Mouse (Mus musculus): Measurements from ENCODE around the gene Hddc3. TPM values are rescaled to one million over a fixed set of nuclear protein-coding genes. Genes with fewer than 3 reads are reported as not detected.

Hddc3 gene
- 1 to 10 TPM; 7.5 to 8.3 TPM for total RNA-seq (2023)

GRCm38 (mm10) chr7:80342858-80343257 lies at the start of gene Hddc3:
Gene Hddc3 (plus strand): TSS chr7:80343104.

DNA sequence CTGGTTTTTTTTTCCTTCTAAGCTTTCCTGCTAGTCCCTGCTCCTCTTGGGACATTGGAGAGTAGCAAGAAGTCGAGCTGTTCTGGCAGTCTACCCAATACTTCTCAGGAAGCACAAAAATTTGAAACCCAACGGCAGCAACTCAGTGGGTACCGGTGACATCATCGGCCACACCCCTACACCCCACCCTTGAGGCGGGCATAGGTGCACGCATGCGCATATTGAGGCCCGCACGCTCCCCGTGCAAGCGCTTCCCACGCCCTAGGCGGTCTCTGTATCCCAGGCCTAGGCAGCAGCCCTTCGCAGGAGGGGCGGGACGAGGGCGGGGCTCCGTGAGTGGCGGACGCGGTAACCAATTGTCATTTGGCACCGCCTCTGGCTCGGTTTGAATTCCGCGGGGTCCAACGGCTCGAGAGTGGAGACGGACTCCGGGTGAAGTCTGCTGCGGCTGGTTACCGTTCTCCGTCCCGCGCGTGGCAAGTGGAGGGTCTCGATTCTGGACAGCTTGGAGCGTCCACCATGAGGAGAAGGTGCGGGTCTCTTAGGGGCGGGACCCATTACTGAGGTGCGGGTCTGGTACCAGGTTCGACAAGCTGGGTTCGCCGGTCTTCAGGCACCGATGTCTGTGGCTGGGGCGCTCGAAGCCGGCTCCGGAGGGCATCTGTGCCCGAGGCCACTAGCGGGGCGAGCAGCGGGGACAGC lies 48.7 kb upstream of the Hddc3 start, which contains the start of gene Prc1:
Gene Prc1, plus strand, starts transcription at position 389 of the 702 bp plus-strand sequence.

DNA sequence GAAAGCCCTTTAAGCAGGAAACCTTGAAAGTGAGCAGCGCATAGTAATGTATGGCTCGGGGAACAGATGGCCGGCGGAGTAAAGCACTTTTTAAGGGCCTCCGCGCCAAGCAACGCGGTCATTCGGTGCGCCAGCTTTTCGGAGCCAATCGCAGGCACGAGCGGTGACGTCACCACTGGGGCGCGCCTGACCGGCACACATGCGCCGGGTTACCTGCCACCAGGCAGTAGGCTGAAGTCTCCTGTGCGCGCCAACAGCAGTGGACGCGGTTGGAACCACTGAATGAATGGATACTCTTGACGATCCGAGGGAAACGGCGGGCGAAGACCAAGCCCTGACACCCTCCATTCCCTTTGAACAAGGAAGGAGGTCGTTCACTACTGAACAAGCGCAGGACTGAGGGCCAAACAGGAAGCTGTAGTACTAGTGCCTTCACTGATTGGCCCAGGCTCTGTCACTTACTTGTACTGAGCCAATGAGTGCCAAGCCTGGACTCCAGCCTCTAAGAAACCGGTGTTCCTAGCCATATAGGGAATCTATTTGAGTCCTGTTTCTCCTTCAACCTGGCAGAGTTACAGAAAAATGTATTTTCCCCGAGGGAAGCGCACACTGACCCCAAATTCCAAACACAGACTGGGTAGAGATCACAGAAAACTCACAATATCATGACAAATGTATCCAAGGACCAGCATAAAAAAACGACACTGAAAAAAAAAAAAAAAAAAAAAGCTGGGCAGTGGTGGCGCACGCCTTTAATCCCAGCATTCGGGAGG lies 18.7 kb upstream of the Hddc3 start, which contains the start of gene Rccd1:
Gene Rccd1, minus strand, starts transcription at position 412 of the 773 bp plus-strand sequence.

DNA sequence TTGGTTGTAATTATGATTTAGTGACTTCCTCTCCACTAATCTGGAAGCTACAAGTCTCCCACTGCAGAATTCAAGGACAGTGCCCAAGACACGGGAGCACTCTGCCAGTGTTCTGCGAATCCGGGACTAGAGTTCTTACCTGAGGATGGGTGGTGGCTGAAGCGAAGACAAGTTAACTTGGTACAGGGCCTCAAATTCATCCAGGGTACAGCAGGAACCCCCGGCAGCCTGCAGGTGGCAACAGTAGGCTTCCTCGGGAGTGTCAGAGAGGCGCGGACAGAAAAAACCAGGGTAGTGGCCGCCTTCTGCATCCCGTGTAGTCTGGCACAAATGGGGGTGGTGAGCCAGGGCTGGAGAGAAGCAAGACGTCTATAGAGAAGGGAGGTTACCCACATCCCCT lies 2.1 kb upstream of the Hddc3 start, which contains the start of gene Unc45a:
Gene Unc45a, minus strand, starts transcription at position 213 of the 400 bp plus-strand sequence.

GRCm38 (mm10) chr7:80371041-80371751 lies 28.3 kb downstream of the Hddc3 start, which contains the start of gene Man2a2:
Gene Man2a2 (minus strand): TSS chr7:80371375.

GRCm38 (mm10) chr7:80387633-80388543 lies 45.0 kb downstream of the Hddc3 start, which contains the start of gene Fes:
Gene Fes (minus strand): TSS chr7:80387946.

Other genes starting within 250 kb of the Hddc3 start
- gene Idh2, start 227.7 kb upstream of the Hddc3 start, total RNA-seq (2023): 10 to 100 TPM; 38.1 to 41.4 TPM
- 10 to 100 TPM; 49.1 to 50.8 TPM for gene Sema4b, start 156.3 kb upstream of the Hddc3 start, total RNA-seq (2023)
- 10 to 100 TPM; 46.9 to 58.5 TPM for gene Cib1, start 110.3 kb upstream of the Hddc3 start, total RNA-seq (2023)
- 1 to 10 TPM; 6.9 to 8.1 TPM for gene Gdpgp1, start 110.2 kb upstream of the Hddc3 start, total RNA-seq (2023)
- gene Ttll13, start 96.7 kb upstream of the Hddc3 start, total RNA-seq (2023): 1 to 10 TPM in 1 of 2 experiments, under 1 TPM in 1; 0.41 to 1.0 TPM
- 10 to 100 TPM; 21.1 to 21.8 TPM for gene Ngrn, start 81.9 kb upstream of the Hddc3 start, total RNA-seq (2023)
- gene Vps33b, start 73.5 kb upstream of the Hddc3 start, total RNA-seq (2023): 10 to 100 TPM; 30.0 to 36.6 TPM
- 1 to 10 TPM; 7.9 to 8.1 TPM for gene Prc1, start 48.7 kb upstream of the Hddc3 start, total RNA-seq (2023)
- gene Rccd1, start 18.6 kb upstream of the Hddc3 start, total RNA-seq (2023): 10 to 100 TPM; 31.3 to 36.6 TPM
- 100 to 1,000 TPM; 114 to 117 TPM for gene Unc45a, start 2.1 kb upstream of the Hddc3 start, total RNA-seq (2023)
- gene Man2a2, start 28.3 kb downstream of the Hddc3 start, total RNA-seq (2023): 100 to 1,000 TPM; 101 to 118 TPM
- gene Fes, start 44.8 kb downstream of the Hddc3 start, total RNA-seq (2023): 10 to 100 TPM in 1 of 2 experiments, 1 to 10 TPM in 1; 5.2 to 11.5 TPM
- gene Furin, start 62.3 kb downstream of the Hddc3 start, total RNA-seq (2023): 10 to 100 TPM; 73.1 to 73.7 TPM
- gene Blm, start 192.0 kb downstream of the Hddc3 start, total RNA-seq (2023): 10 to 100 TPM; 14.0 to 15.6 TPM

Measured in T-cell, adult 66 days (primary cell).